Mouse (Mus musculus): ENCODE measurements at regions not wholly inside any gene's neighbourhood (a gene's known extent, or its start where the extent isn't known, plus 50 kb on each side); places are given as distances from the start of the nearest gene placed in this dataset.
"Not testable (repeated sequence)": the region's sequence is repeated elsewhere in the genome, so short reads cannot be mapped to it uniquely, and the experiment has no call there.

DNA sequence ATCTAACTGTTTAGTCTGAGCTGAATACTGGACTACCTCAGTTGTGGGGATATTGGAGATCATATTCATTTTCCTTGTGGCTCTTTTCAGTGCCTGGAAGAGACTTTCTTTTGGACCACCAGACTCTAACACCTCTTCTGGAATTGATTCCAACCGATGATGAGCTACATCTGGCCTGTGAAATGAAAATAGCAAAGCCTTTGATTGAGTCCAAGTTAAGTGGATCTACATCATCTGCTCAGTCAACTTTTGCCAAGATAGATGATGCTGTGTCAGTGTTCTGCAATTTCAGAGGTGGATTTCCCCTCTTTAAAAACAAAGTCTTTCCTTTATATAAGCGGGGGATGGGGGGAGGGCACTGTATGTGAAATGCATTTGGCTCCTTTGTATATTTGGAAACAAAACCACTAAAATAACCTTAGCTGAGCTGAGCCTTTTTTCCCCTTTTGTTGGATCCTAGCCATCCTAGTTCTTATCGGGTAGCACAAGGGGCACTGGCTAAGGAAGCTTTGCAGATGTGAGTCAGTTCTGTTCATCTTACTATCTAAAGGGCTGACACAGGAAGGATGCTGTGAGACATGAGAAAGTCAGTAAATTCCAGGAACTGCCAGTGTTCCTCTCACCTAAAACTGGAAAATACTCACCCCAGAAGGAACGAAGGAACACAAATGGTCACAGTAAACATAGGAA lies 473.8 kb downstream of the Cypt12 start:
- DNase-seq (ENCODE audit: low spot score) = peak; percentile 36
- no peaks in the 10 kb centered on the region for H3K9me3 ChIP-seq (ENCODE audit: control insufficient read depth, low read length)
- ATAC-seq (ENCODE audit: low read depth) = no peak
- H3K27me3 ChIP-seq (replicated peaks; ENCODE audit: control insufficient read depth, insufficient read depth, low read length) = no peaks in the 10 kb centered on the region
- H3K27ac ChIP-seq (replicated peaks; ENCODE audit: low read depth, low read length) = no peak overlapping the region
- H3K4me2 ChIP-seq (ENCODE audit: low read depth, low read length) = no peak overlapping the region
- 65% methylated on average over 4 of the region's 4 CpGs for WGBS
- no peak overlapping the region for H3K4me3 ChIP-seq (ENCODE audit: low read depth, low read length)
- no peak overlapping the region for H3K9ac ChIP-seq (ENCODE audit: low read depth, low read length)
- H3K4me1 ChIP-seq (ENCODE audit: control insufficient read depth, insufficient read depth, low read length) = no peaks in the 10 kb centered on the region
- H3K36me3 ChIP-seq (ENCODE audit: control insufficient read depth, insufficient read depth, low read length) = no peaks in the 10 kb centered on the region

DNA sequence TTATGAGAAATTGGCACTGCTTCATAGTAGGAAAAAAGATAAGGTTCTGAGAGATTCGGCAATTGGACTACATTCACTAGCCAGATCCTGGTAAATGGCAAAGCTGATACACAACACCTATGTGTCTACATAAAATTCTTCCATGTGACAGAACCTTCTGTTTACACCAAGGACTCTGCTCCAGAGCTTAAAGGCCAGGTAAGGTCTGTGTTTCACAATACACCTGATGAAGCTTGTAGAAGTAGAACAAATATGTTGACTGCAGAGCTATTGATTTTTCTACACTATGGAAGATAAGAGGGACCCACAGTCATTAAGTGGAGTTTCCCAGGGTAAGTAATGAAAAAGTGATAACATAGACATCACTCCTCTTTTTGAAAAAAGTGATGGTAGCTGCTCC lies 480.7 kb downstream of the Cypt12 start:
- 93% methylated on average over 1 of the region's 1 CpGs for WGBS
- H3K27me3 ChIP-seq (replicated peaks; ENCODE audit: control insufficient read depth, insufficient read depth, low read length) = no peaks in the 10 kb centered on the region
- no peaks in the 10 kb centered on the region for H3K36me3 ChIP-seq (ENCODE audit: control insufficient read depth, insufficient read depth, low read length)
- no peaks in the 10 kb centered on the region for H3K4me1 ChIP-seq (ENCODE audit: control insufficient read depth, insufficient read depth, low read length)
- no peak overlapping the region for H3K4me3 ChIP-seq (ENCODE audit: low read depth, low read length)
- no peak for DNase-seq (ENCODE audit: low spot score)
- no peak overlapping the region for H3K4me2 ChIP-seq (ENCODE audit: low read depth, low read length)
- no peaks in the 10 kb centered on the region for H3K9me3 ChIP-seq (ENCODE audit: control insufficient read depth, low read length)
- H3K9ac ChIP-seq (ENCODE audit: low read depth, low read length) = no peak overlapping the region
- no peak overlapping the region for H3K27ac ChIP-seq (replicated peaks; ENCODE audit: low read depth, low read length)
- no peak for ATAC-seq (ENCODE audit: low read depth)

DNA sequence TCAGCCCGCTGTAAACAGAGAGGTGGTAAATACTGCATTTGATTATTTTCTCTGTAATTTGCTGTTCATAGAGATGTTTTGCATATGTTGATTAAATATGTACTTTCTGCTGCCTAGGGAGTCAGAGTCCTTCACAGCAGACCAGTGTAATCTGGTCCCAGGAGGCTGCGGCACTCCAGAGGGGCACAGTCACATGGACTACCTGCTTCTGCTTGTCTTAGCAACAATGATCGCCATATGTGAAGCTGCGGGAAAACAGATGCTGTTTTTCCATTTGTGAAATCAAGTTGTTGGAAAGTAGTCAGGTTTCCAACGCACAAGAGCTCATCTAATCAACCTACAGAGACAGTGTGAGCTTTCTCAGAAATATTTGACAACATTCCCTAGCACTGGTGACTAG lies 490.6 kb downstream of the Cypt12 start:
- Histone ChIP-seq H3K27ac (replicated peaks; ENCODE audit: low read depth, low read length) (no peak overlapping the region), H3K36me3 (ENCODE audit: control insufficient read depth, insufficient read depth, low read length) (no peaks in the 10 kb centered on the region), H3K4me3 (ENCODE audit: low read depth, low read length) (no peak overlapping the region), H3K4me1 (ENCODE audit: control insufficient read depth, insufficient read depth, low read length) (no peaks in the 10 kb centered on the region), H3K4me2 (ENCODE audit: low read depth, low read length) (no peak overlapping the region), H3K9ac (ENCODE audit: low read depth, low read length) (no peak overlapping the region), H3K27me3 (replicated peaks; ENCODE audit: control insufficient read depth, insufficient read depth, low read length) (no peaks in the 10 kb centered on the region), H3K9me3 (ENCODE audit: control insufficient read depth, low read length) (no peaks in the 10 kb centered on the region)
- peak; percentile 37 for DNase-seq (ENCODE audit: low spot score)
- no peak for ATAC-seq (ENCODE audit: low read depth)
- 67% methylated on average over 5 of the region's 5 CpGs for WGBS

DNA sequence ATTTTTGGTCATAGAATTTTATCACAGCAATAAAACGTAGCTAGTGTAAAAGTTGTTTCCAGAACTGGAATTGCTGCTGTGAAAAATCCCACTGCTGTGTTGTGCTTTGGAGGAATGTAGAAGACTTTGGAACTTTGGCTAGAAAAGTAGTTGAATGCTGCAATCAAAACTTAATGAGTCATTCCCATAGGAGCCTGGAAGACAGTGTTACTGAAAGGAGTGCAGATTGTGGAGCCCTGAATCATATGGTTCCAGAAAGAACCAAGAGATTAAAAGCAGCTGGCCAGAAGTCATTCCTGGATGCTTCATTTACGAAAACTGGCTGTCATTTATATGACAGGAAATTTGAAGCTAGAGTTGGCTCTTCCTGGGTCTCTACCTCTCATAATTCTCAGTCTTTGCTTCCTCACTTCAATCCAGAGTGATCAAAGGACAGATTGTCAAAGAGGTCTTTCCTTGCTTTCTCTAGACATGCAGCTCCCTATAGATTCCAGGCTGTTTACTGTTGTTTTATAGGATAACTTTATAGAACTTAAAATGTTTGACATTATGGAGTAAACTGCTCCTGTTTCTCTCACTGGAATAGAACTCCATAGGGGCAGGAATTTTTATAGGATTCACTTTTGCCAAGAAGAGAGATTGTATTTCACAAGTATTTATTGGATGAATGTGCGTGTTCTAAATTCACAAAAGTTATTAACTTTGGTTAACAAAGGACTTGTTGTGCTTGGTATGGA lies 504.2 kb downstream of the Cypt12 start:
- H3K27me3 ChIP-seq (replicated peaks; ENCODE audit: control insufficient read depth, insufficient read depth, low read length) = no peaks in the 10 kb centered on the region
- no peak overlapping the region for H3K4me3 ChIP-seq (ENCODE audit: low read depth, low read length)
- no peak overlapping the region for H3K9ac ChIP-seq (ENCODE audit: low read depth, low read length)
- ATAC-seq (ENCODE audit: low read depth) = no peak
- no peak overlapping the region for H3K4me2 ChIP-seq (ENCODE audit: low read depth, low read length)
- no peaks in the 10 kb centered on the region for H3K36me3 ChIP-seq (ENCODE audit: control insufficient read depth, insufficient read depth, low read length)
- peak; percentile 67 for DNase-seq (ENCODE audit: low spot score)
- H3K27ac ChIP-seq (replicated peaks; ENCODE audit: low read depth, low read length) = no peak overlapping the region
- WGBS = 55% methylated on average over 3 of the region's 3 CpGs
- no peaks in the 10 kb centered on the region for H3K9me3 ChIP-seq (ENCODE audit: control insufficient read depth, low read length)
- H3K4me1 ChIP-seq (ENCODE audit: control insufficient read depth, insufficient read depth, low read length) = no peaks in the 10 kb centered on the region

DNA sequence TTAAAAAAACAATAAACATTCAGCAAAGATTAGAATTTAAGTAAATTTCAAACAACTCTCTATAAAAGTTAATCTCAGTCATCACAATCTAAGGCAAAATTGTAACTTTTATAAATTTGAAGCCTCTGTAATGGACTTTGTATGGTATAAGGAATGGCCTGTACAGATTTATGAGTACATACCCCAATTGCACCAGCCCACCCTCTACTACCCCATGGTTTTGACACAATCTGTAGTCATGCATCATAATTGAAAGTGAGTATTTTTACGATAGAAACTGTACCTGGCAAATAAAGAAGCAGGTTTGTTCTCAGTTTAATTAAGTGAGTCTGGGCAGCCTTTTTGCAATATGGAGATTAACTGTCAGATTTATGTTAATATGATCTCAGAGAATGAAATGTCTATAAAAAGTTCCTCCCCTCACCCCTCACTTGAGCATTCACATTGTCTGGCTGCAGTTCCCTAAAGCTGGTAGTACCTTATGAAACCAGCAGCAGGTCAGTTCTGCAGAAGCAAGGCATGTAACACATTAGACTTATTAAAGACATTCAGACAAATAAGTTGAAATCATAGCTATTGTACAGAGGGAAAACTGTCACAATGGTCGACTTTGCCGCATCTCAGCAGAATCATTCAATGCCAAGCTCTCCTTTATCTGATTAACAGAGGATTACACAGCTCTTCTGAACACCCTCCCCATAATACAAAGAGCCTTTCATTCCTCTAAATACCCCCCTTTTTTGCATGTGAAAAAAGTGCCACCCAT lies 505.2 kb downstream of the Cypt12 start:
- H3K4me2 ChIP-seq (ENCODE audit: low read depth, low read length) = no peak overlapping the region
- no peaks in the 10 kb centered on the region for H3K36me3 ChIP-seq (ENCODE audit: control insufficient read depth, insufficient read depth, low read length)
- no peaks in the 10 kb centered on the region for H3K9me3 ChIP-seq (ENCODE audit: control insufficient read depth, low read length)
- H3K9ac ChIP-seq (ENCODE audit: low read depth, low read length) = no peak overlapping the region
- no peak overlapping the region for H3K4me3 ChIP-seq (ENCODE audit: low read depth, low read length)
- no peaks in the 10 kb centered on the region for H3K4me1 ChIP-seq (ENCODE audit: control insufficient read depth, insufficient read depth, low read length)
- H3K27ac ChIP-seq (replicated peaks; ENCODE audit: low read depth, low read length) = no peak overlapping the region
- 84% methylated on average over 1 of the region's 3 CpGs for WGBS
- ATAC-seq (ENCODE audit: low read depth) (no peak), DNase-seq (ENCODE audit: low spot score) (no peak)
- no peaks in the 10 kb centered on the region for H3K27me3 ChIP-seq (replicated peaks; ENCODE audit: control insufficient read depth, insufficient read depth, low read length)

DNA sequence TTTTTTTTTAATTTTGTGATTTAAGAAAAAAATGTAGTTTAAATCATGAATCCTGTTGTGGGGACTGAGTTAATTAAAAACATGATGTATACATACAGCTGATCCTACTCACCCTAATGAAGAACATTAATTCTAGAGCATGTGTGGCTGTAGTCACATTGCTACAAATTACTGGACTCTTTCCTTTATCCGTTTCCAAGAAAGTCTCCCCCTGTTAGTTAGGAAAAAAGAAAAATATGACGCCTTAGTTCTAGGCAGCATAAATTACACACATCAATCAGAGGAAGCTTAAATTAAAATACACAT lies 505.7 kb downstream of the Cypt12 start:
- Histone ChIP-seq H3K4me3 (ENCODE audit: low read depth, low read length) (no peak overlapping the region), H3K4me1 (ENCODE audit: control insufficient read depth, insufficient read depth, low read length) (no peaks in the 10 kb centered on the region), H3K36me3 (ENCODE audit: control insufficient read depth, insufficient read depth, low read length) (no peaks in the 10 kb centered on the region), H3K9me3 (ENCODE audit: control insufficient read depth, low read length) (no peaks in the 10 kb centered on the region), H3K9ac (ENCODE audit: low read depth, low read length) (no peak overlapping the region), H3K27ac (replicated peaks; ENCODE audit: low read depth, low read length) (no peak overlapping the region), H3K27me3 (replicated peaks; ENCODE audit: control insufficient read depth, insufficient read depth, low read length) (no peaks in the 10 kb centered on the region), H3K4me2 (ENCODE audit: low read depth, low read length) (no peak overlapping the region)
- no peak for ATAC-seq (ENCODE audit: low read depth)
- DNase-seq (ENCODE audit: low spot score) = no peak
- 52% methylated on average over 2 of the region's 2 CpGs for WGBS

DNA sequence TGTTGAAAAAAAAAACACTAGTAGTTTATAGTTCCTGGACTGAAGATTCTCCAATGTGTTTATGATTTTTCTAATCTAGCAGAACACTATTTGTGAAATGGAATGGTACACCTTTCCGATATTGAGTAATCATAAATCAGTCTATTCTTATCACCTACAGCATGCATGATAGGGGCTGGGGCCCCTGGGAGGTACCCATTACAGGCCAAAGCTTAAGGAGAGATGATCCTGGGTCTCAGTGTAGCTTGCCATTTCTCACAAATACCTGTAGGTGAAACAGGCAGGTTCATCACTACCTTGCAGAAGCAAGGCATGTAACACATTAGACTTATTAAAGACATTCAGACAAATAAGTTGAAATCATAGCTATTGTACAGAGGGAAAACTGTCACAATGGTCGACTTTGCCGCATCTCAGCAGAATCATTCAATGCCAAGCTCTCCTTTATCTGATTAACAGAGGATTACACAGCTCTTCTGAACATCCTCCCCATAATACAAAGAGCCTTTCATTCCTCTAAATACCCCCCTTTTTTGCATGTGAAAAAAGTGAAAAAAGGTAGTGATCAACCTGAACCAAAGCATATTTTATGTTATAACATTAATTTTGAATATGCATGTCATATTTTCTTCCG lies 506.5 kb downstream of the Cypt12 start:
- not testable (repeated sequence) for H3K4me2 ChIP-seq (ENCODE audit: low read depth, low read length); H3K4me1 ChIP-seq (ENCODE audit: control insufficient read depth, insufficient read depth, low read length); H3K9me3 ChIP-seq (ENCODE audit: control insufficient read depth, low read length); DNase-seq (ENCODE audit: low spot score); ATAC-seq (ENCODE audit: low read depth); H3K9ac ChIP-seq (ENCODE audit: low read depth, low read length); H3K27ac ChIP-seq (replicated peaks; ENCODE audit: low read depth, low read length); H3K36me3 ChIP-seq (ENCODE audit: control insufficient read depth, insufficient read depth, low read length); H3K4me3 ChIP-seq (ENCODE audit: low read depth, low read length); H3K27me3 ChIP-seq (replicated peaks; ENCODE audit: control insufficient read depth, insufficient read depth, low read length)
- WGBS = 91% methylated on average over 2 of the region's 4 CpGs

DNA sequence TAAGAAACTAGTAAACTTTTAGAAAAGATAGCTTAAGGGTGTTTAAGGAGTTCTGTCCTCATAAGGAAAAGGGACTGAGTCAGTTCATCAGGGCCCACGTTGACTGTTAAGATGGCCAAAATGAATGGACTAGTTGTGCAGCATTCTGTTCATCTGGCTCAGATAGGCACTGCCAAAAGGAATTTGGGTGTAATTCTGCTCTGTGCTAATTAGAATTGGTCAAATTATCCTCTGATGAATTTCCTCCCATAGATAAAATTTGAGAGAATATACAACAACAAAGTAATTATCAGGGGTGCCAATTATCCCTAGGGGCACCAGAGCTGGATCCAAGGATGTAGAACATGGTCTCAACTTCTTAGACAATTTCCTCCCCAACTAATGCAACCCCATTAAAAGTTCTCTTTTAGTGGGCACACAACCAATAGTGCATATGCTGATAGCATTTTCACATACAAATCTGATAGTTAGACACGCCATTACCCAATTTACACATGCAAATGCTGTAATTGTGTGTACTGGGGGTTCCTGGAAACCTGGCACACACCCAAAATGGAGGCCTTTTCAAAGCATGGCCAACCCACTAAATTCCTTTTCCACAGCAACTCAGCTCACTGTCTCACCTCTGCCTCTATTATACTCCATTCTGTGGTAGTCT lies 508.0 kb downstream of the Cypt12 start:
- no peak overlapping the region for H3K27ac ChIP-seq (replicated peaks; ENCODE audit: low read depth, low read length)
- no peak for ATAC-seq (ENCODE audit: low read depth)
- no peak overlapping the region for H3K4me2 ChIP-seq (ENCODE audit: low read depth, low read length)
- WGBS = 72% methylated on average over 2 of the region's 2 CpGs
- no peaks in the 10 kb centered on the region for H3K27me3 ChIP-seq (replicated peaks; ENCODE audit: control insufficient read depth, insufficient read depth, low read length)
- no peak for DNase-seq (ENCODE audit: low spot score)
- no peak overlapping the region for H3K9ac ChIP-seq (ENCODE audit: low read depth, low read length)
- no peaks in the 10 kb centered on the region for H3K36me3 ChIP-seq (ENCODE audit: control insufficient read depth, insufficient read depth, low read length)
- H3K4me3 ChIP-seq (ENCODE audit: low read depth, low read length) = no peak overlapping the region
- no peaks in the 10 kb centered on the region for H3K9me3 ChIP-seq (ENCODE audit: control insufficient read depth, low read length)
- no peaks in the 10 kb centered on the region for H3K4me1 ChIP-seq (ENCODE audit: control insufficient read depth, insufficient read depth, low read length)
